Mouse (Mus musculus) urinary bladder, postnatal 36 days (tissue): ENCODE measurements at regions not wholly inside any gene's neighbourhood (a gene's known extent, or its start where the extent isn't known, plus 50 kb on each side); places are given as distances from the start of the nearest gene placed in this dataset.

Experiments
- DNase-seq, 2 experiments: peaks; one replicate each; pipeline ENCODE4 v3.0.0; 2022; ENCODE audit warnings: low spot score in 2 of 2, mixed read lengths in 1 of 2

- no peak for DNase-seq
These were observed 86.9 kb downstream of the Fam124b start for GRCm38 (mm10) chr1:80131354-80131753.

- DNase-seq, result no peak
These were observed 94.3 kb downstream of the Fam124b start for GRCm38 (mm10) chr1:80123966-80124365.

- DNase-seq, result no peak
These were observed 102.4 kb downstream of the Fam124b start for GRCm38 (mm10) chr1:80115913-80116312.

GRCm38 (mm10) chr1:80107747-80108476 is 110.4 kb downstream of the Fam124b start:
- no peak for DNase-seq

- DNase-seq, result no peak
These were observed 112.0 kb downstream of the Fam124b start for GRCm38 (mm10) chr1:80106269-80106668.

- no peak for DNase-seq
These were observed 120.0 kb downstream of the Fam124b start for GRCm38 (mm10) chr1:80098266-80098665.

GRCm38 (mm10) chr1:80091800-80092199 is 126.5 kb downstream of the Fam124b start:
- DNase-seq, result no peak

GRCm38 (mm10) chr1:80091350-80091749 is 126.9 kb downstream of the Fam124b start:
- DNase-seq, result no peak

GRCm38 (mm10) chr1:80088651-80089050 is 129.6 kb downstream of the Fam124b start:
- DNase-seq, result no peak

- DNase-seq, result no peak
These were observed 141.9 kb downstream of the Fam124b start for GRCm38 (mm10) chr1:80076357-80076756.

- no peak for DNase-seq
These were observed 143.9 kb downstream of the Fam124b start for GRCm38 (mm10) chr1:80074376-80074775.

GRCm38 (mm10) chr1:80073950-80074349 is 144.3 kb downstream of the Fam124b start:
- no peak for DNase-seq

GRCm38 (mm10) chr1:80069141-80069540 is 149.1 kb downstream of the Fam124b start:
- no peak for DNase-seq

- DNase-seq, result no peak
These were observed 156.2 kb downstream of the Fam124b start for GRCm38 (mm10) chr1:80062121-80062520.

GRCm38 (mm10) chr1:80061632-80062031 is 156.6 kb downstream of the Fam124b start:
- DNase-seq, result no peak

GRCm38 (mm10) chr1:80045141-80045540 is 173.1 kb downstream of the Fam124b start:
- DNase-seq, result no peak

- DNase-seq, result no peak
These were observed 177.9 kb downstream of the Fam124b start for GRCm38 (mm10) chr1:80040409-80040808.

- DNase-seq, result no peak
These were observed 178.4 kb downstream of the Fam124b start for GRCm38 (mm10) chr1:80039891-80040290.

GRCm38 (mm10) chr1:80039161-80039560 is 178.2 kb upstream of the Serpine2 start:
- no peak for DNase-seq

GRCm38 (mm10) chr1:80038059-80038458 is 177.1 kb upstream of the Serpine2 start:
- no peak for DNase-seq

GRCm38 (mm10) chr1:80036436-80036835 is 175.5 kb upstream of the Serpine2 start:
- no peak for DNase-seq

GRCm38 (mm10) chr1:80033522-80033921 is 172.5 kb upstream of the Serpine2 start:
- no peak for DNase-seq

- no peak for DNase-seq
These were observed 172.1 kb upstream of the Serpine2 start for GRCm38 (mm10) chr1:80033121-80033520.

- DNase-seq, result no peak
These were observed 171.5 kb upstream of the Serpine2 start for GRCm38 (mm10) chr1:80032464-80032863.
